Mouse (Mus musculus): ENCODE measurements around the gene Amacr.

GRCm38 (mm10) chr15:11030188-11030587 is 48.6 kb downstream of the Amacr start:
- no peak for TF ChIP-seq CTCF (IDR thresholded peaks at IDR 0.05; ENCODE audit: extremely low read depth, insufficient read length, insufficient replicate concordance, low read depth, low read length)
- TF ChIP-seq POLR2A (IDR thresholded peaks at IDR 0.05; ENCODE audit: low read depth, low read length) = no peak
